In genomic region chr3:122078141-122078540, GRCm38 (mm10) we compare ENCODE assay signal across 9 mouse cellular contexts. TPM values are rescaled to one million over a fixed set of nuclear protein-coding genes. Genes with fewer than 3 reads are reported as not detected.
DNase-seq lines count a peak whose midpoint lies in the region; ATAC-seq and TF ChIP-seq lines count a peak whose summit lies in the region.
"Had no signal": no experiment of that assay in that cellular context is flagged by ENCODE, and none has a peak within 500 bp of the region (broad histone marks: within the 10 kb centered on the region; RNA-seq: fewer than 3 reads in every experiment).

No protein-coding gene starts in this region.

- no peak overlapping the region for H3K4me2 ChIP-seq in forebrain, embryonic 15.5 days (replicated peaks)
- no peak overlapping the region for H3K4me2 ChIP-seq in hindbrain, embryonic 16.5 days (ENCODE audit: low read length)
- no peak overlapping the region for H3K4me2 ChIP-seq in limb, embryonic 12.5 days
- no peak overlapping the region for H3K4me2 ChIP-seq in myocyte (ENCODE audit: low read depth)

- H3K36me3 ChIP-seq in forebrain, embryonic 15.5 days = no peaks in the 10 kb centered on the region
- H3K36me3 ChIP-seq in hindbrain, embryonic 16.5 days (ENCODE audit: control insufficient read depth, insufficient read depth, low read length) = no peaks in the 10 kb centered on the region
- no peaks in the 10 kb centered on the region for H3K36me3 ChIP-seq in limb, embryonic 12.5 days
- H3K36me3 ChIP-seq in myocyte (ENCODE audit: control insufficient read depth, insufficient read depth) = no peaks in the 10 kb centered on the region

- no peak overlapping the region for H3K4me3 ChIP-seq in forebrain, embryonic 15.5 days
- no peak overlapping the region for H3K4me3 ChIP-seq in hindbrain, embryonic 16.5 days (ENCODE audit: low read length)
- H3K4me3 ChIP-seq in limb, embryonic 12.5 days (replicated peaks) = no peak overlapping the region
- no peak overlapping the region for H3K4me3 ChIP-seq in myocyte

- no peaks in the 10 kb centered on the region for H3K79me2 ChIP-seq in myocyte (ENCODE audit: control insufficient read depth, insufficient read depth)

- whole genome bisulfite sequencing in forebrain, embryonic 15.5 days = 15% methylated on average over 6 of the region's 6 CpGs
- 17% methylated on average over 6 of the region's 6 CpGs for WGBS in hindbrain, embryonic 16.5 days
- WGBS in limb, embryonic 12.5 days = 25% methylated on average over 6 of the region's 6 CpGs

- H3K9me3 ChIP-seq in forebrain, embryonic 15.5 days = no peaks in the 10 kb centered on the region
- H3K9me3 ChIP-seq in hindbrain, embryonic 16.5 days (ENCODE audit: control insufficient read depth, low read length) = no peaks in the 10 kb centered on the region
- no peaks in the 10 kb centered on the region for H3K9me3 ChIP-seq in limb, embryonic 12.5 days

- peaks cover 3% of the 10 kb centered on the region; the same call in 1 of the 2 replicates for H3K4me1 ChIP-seq in forebrain, embryonic 15.5 days
- H3K4me1 ChIP-seq in hindbrain, embryonic 16.5 days (ENCODE audit: control insufficient read depth, insufficient read depth, low read depth, low read length) = peaks cover 12% of the 10 kb centered on the region; the same call in 1 of the 2 replicates
- peaks cover 35% of the 10 kb centered on the region for H3K4me1 ChIP-seq in limb, embryonic 12.5 days (replicated peaks)

- H3ac ChIP-seq in myocyte (ENCODE audit: control insufficient read depth, insufficient read length) = no peak overlapping the region

- ATAC-seq in forebrain, embryonic 15.5 days (replicated peaks) = peak; percentile 74
- peak; percentile 77 for ATAC-seq in hindbrain, embryonic 16.5 days
- ATAC-seq in limb, embryonic 12.5 days (ENCODE audit: insufficient number of reproducible peaks, insufficient read depth, low FRiP score, low TSS enrichment, low read depth) = 0 out of 2 replicates have a peak, but pooled peaks have one; percentile 16

- peak overlapping the region; percentile 27; the same call in 1 of the 2 replicates for H3K27ac ChIP-seq in forebrain, embryonic 15.5 days (replicated peaks)
- no peak overlapping the region; the same call in 1 of the 2 replicates for H3K27ac ChIP-seq in hindbrain, embryonic 16.5 days (ENCODE audit: low read depth, low read length)
- H3K27ac ChIP-seq in limb, embryonic 12.5 days = peak overlapping the region; percentile 53
- H3K27ac ChIP-seq: liver, embryonic 14.5 days had no signal

- TF ChIP-seq POLR2A in myocyte (IDR thresholded peaks at IDR 0.05; ENCODE audit: insufficient read length, low read depth) = no peak

- no peak overlapping the region for H3K9ac ChIP-seq in forebrain, embryonic 15.5 days (replicated peaks)
- no peak overlapping the region for H3K9ac ChIP-seq in hindbrain, embryonic 16.5 days (ENCODE audit: low read depth, low read length)
- no peak overlapping the region for H3K9ac ChIP-seq in limb, embryonic 12.5 days (replicated peaks)
- H3K9ac ChIP-seq: liver, embryonic 14.5 days had no signal

- no peaks in the 10 kb centered on the region for H3K27me3 ChIP-seq in forebrain, embryonic 15.5 days
- H3K27me3 ChIP-seq in hindbrain, embryonic 16.5 days (replicated peaks; ENCODE audit: control insufficient read depth, insufficient read depth, low read length) = no peaks in the 10 kb centered on the region
- H3K27me3 ChIP-seq in limb, embryonic 12.5 days = no peaks in the 10 kb centered on the region
- H3K27me3 ChIP-seq in myocyte (ENCODE audit: control insufficient read depth, insufficient read depth, insufficient read length) = no peaks in the 10 kb centered on the region

- peak; percentile 31 to 49 for DNase-seq in layer of hippocampus, adult 8-10 months (ENCODE audit: low spot score in 2 of 2)
- no peak for DNase-seq in layer of hippocampus, postnatal 25 days (ENCODE audit: extremely low spot score in 1 of 2, low spot score in 1 of 2)
- no peak for DNase-seq in spleen, postnatal 36 days (ENCODE audit: low spot score in 2 of 2)
- no peak for DNase-seq in ovary, adult 18-20 months (ENCODE audit: low spot score)

TF ChIP-seq in myocyte, 11 proteins besides CTCF, POLR2A, EP300 and RAD21:
- TF ChIP-seq MYOD1 (IDR thresholded peaks at IDR 0.05; ENCODE audit: control insufficient read depth in 1 of 3, insufficient read length in 2 of 3, low read depth in 2 of 3) (peak in 2 of 3 experiments; percentile 23 to 52), CEBPB (IDR thresholded peaks at IDR 0.05; ENCODE audit: insufficient read depth, poor library complexity, severe bottlenecking) (no peak)

RNA-seq across cellular contexts. Expression of gene Abca4, which starts 33.9 kb away (rescaled TPM):
- 1 to 10 TPM; 1.6 to 3.1 (median 2.4) TPM for total RNA-seq in layer of hippocampus, adult 8-10 months (2022)
- 1 to 10 TPM in 1 of 2 experiments, under 1 TPM in 1; 0.98 to 2.3 TPM for total RNA-seq in layer of hippocampus, postnatal 25 days (2021)
- 0.72 and 1.4 TPM in 2 replicates for polyA plus RNA-seq in forebrain, embryonic 15.5 days (2015; fragmentation: Nextera tagmentation; extraction: Ambion mirVana)
- polyA plus RNA-seq in hindbrain, embryonic 16.5 days (2015; fragmentation: Nextera tagmentation; extraction: Ambion mirVana) = 3.7 and 4.1 TPM in 2 replicates
- polyA plus RNA-seq in limb, embryonic 12.5 days (2016; fragmentation: Nextera tagmentation; extraction: Ambion mirVana) = 1.8 and 2.2 TPM in 2 replicates
- polyA plus RNA-seq in myocyte (2012; fragmentation: generic; extraction: Trizol) = 1.7 TPM

Comparison
In these comparisons a context has a peak if more than half of its experiments do, and no peak if none do; other contexts are left out.
1. DNase-seq: peak in layer of hippocampus, adult 8-10 months (2 of 2); none in layer of hippocampus, postnatal 25 days (0 of 2), spleen, postnatal 36 days (0 of 2) and ovary, adult 18-20 months (single experiment).
2. ATAC-seq: peak in every context shown above with its lines; median percentile 77 in hindbrain, embryonic 16.5 days; 74 in forebrain, embryonic 15.5 days; 16 in limb, embryonic 12.5 days.